ENCODE assay signal across 24 mouse cellular contexts in the genomic region with DNA sequence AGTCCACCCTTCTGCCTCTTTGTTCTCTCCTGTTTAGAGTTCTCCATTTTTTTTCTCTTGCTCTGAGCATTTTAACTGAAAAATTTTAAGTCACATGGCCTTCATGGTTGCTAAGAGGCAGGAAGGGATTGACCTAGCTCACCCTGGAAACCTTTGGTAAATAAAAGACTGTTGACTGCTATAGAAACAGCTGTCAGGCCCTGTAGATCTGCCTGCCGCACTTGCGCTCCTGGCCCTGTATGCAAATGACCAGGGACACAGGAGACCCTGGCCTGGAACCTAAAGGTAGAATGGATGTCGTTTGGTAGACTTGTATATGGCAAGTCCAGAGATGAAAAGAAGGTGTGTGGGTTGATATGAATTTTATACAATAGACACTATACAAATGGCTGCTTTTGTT.
DNase-seq lines count a peak whose midpoint lies in the region; ATAC-seq and TF ChIP-seq lines count a peak whose summit lies in the region.
"Had no signal": no experiment of that assay in that cellular context is flagged by ENCODE, and none has a peak within 500 bp of the region (broad histone marks: within the 10 kb centered on the region; RNA-seq: fewer than 3 reads in every experiment).

No protein-coding gene starts in this region.

- 32% methylated on average over 3 of the region's 3 CpGs for WGBS in hindbrain, embryonic 10.5 days
- WGBS in hindbrain, embryonic 16.5 days, result 23% methylated on average over 3 of the region's 3 CpGs
- 72% methylated on average over 3 of the region's 3 CpGs for WGBS in liver, embryonic 12.5 days (ENCODE audit: insufficient replicate concordance)
- 49% methylated on average over 3 of the region's 3 CpGs for WGBS in liver, postnatal 0 days (ENCODE audit: insufficient replicate concordance)
- WGBS in stomach, embryonic 15.5 days, result 63% methylated on average over 3 of the region's 3 CpGs
- WGBS in stomach, postnatal 0 days, result 46% methylated on average over 3 of the region's 3 CpGs

- H3K9me3 ChIP-seq in hindbrain, embryonic 10.5 days, result no peaks in the 10 kb centered on the region
- H3K9me3 ChIP-seq in hindbrain, embryonic 16.5 days (ENCODE audit: control insufficient read depth, low read length), result no peaks in the 10 kb centered on the region
- no peaks in the 10 kb centered on the region for H3K9me3 ChIP-seq in liver, embryonic 12.5 days (replicated peaks)
- no peaks in the 10 kb centered on the region for H3K9me3 ChIP-seq in liver, postnatal 0 days (ENCODE audit: low read length)
- no peaks in the 10 kb centered on the region for H3K9me3 ChIP-seq in stomach, embryonic 15.5 days
- no peaks in the 10 kb centered on the region for H3K9me3 ChIP-seq in stomach, postnatal 0 days (ENCODE audit: control insufficient read depth, low read length)
- H3K9me3 ChIP-seq: embryonic facial prominence, embryonic 15.5 days; forebrain, embryonic 10.5 days; forebrain, embryonic 15.5 days; heart, embryonic 10.5 days; hindbrain, embryonic 15.5 days had no signal

- H3K4me2 ChIP-seq in hindbrain, embryonic 16.5 days (ENCODE audit: low read length), result no peak overlapping the region
- H3K4me2 ChIP-seq in liver, embryonic 12.5 days, result no peak overlapping the region
- no peak overlapping the region for H3K4me2 ChIP-seq in liver, postnatal 0 days (ENCODE audit: low read depth, low read length)
- H3K4me2 ChIP-seq in stomach, embryonic 15.5 days, result no peak overlapping the region
- no peak overlapping the region for H3K4me2 ChIP-seq in stomach, postnatal 0 days (replicated peaks; ENCODE audit: low read depth)
- H3K4me2 ChIP-seq: embryonic facial prominence, embryonic 15.5 days; forebrain, embryonic 15.5 days; hindbrain, embryonic 15.5 days had no signal

- no peaks in the 10 kb centered on the region for H3K36me3 ChIP-seq in hindbrain, embryonic 10.5 days
- H3K36me3 ChIP-seq in hindbrain, embryonic 16.5 days (ENCODE audit: control insufficient read depth, insufficient read depth, low read length), result no peaks in the 10 kb centered on the region
- no peaks in the 10 kb centered on the region for H3K36me3 ChIP-seq in liver, embryonic 12.5 days
- no peaks in the 10 kb centered on the region for H3K36me3 ChIP-seq in liver, postnatal 0 days (replicated peaks; ENCODE audit: insufficient read depth, low read length)
- H3K36me3 ChIP-seq in stomach, embryonic 15.5 days, result no peaks in the 10 kb centered on the region
- no peaks in the 10 kb centered on the region for H3K36me3 ChIP-seq in stomach, postnatal 0 days (ENCODE audit: control insufficient read depth, insufficient read depth, low read length)
- H3K36me3 ChIP-seq: embryonic facial prominence, embryonic 15.5 days; forebrain, embryonic 10.5 days; forebrain, embryonic 15.5 days; heart, embryonic 10.5 days; hindbrain, embryonic 15.5 days had no signal

- TF ChIP-seq CTCF in liver, postnatal 0 days (IDR thresholded peaks at IDR 0.05; ENCODE audit: low read depth), result no peak
- TF ChIP-seq CTCF in stomach, postnatal 0 days (IDR thresholded peaks at IDR 0.05; ENCODE audit: low read depth), result no peak

- H3K4me1 ChIP-seq in hindbrain, embryonic 10.5 days (replicated peaks), result peaks cover 10% of the 10 kb centered on the region
- no peaks in the 10 kb centered on the region for H3K4me1 ChIP-seq in hindbrain, embryonic 16.5 days (ENCODE audit: control insufficient read depth, insufficient read depth, low read depth, low read length)
- H3K4me1 ChIP-seq in liver, embryonic 12.5 days, result no peaks in the 10 kb centered on the region
- H3K4me1 ChIP-seq in liver, postnatal 0 days (ENCODE audit: insufficient read depth), result no peaks in the 10 kb centered on the region; the same call in 1 of the 2 replicates
- peaks cover 3% of the 10 kb centered on the region; the same call in 1 of the 2 replicates for H3K4me1 ChIP-seq in stomach, embryonic 15.5 days
- no peaks in the 10 kb centered on the region for H3K4me1 ChIP-seq in stomach, postnatal 0 days (replicated peaks; ENCODE audit: control insufficient read depth, insufficient read depth)
- H3K4me1 ChIP-seq: embryonic facial prominence, embryonic 15.5 days; forebrain, embryonic 15.5 days; heart, embryonic 10.5 days had no signal

- H3K9ac ChIP-seq in hindbrain, embryonic 16.5 days (ENCODE audit: low read depth, low read length), result no peak overlapping the region
- H3K9ac ChIP-seq in liver, embryonic 12.5 days, result no peak overlapping the region
- no peak overlapping the region for H3K9ac ChIP-seq in liver, postnatal 0 days (replicated peaks)
- no peak overlapping the region for H3K9ac ChIP-seq in stomach, embryonic 15.5 days
- H3K9ac ChIP-seq in stomach, postnatal 0 days (ENCODE audit: low read length), result no peak overlapping the region
- H3K9ac ChIP-seq: embryonic facial prominence, embryonic 15.5 days; forebrain, embryonic 15.5 days; hindbrain, embryonic 15.5 days had no signal

- no peak overlapping the region for H3K4me3 ChIP-seq in hindbrain, embryonic 10.5 days
- H3K4me3 ChIP-seq in hindbrain, embryonic 16.5 days (ENCODE audit: low read length), result no peak overlapping the region
- no peak overlapping the region for H3K4me3 ChIP-seq in liver, embryonic 12.5 days
- no peak overlapping the region for H3K4me3 ChIP-seq in liver, postnatal 0 days (ENCODE audit: low read depth, low read length)
- H3K4me3 ChIP-seq in stomach, embryonic 15.5 days (replicated peaks), result no peak overlapping the region
- H3K4me3 ChIP-seq in stomach, postnatal 0 days (ENCODE audit: low read depth, low read length), result no peak overlapping the region
- H3K4me3 ChIP-seq: embryonic facial prominence, embryonic 15.5 days; erythroblast, embryonic 14.5 days; forebrain, embryonic 10.5 days; forebrain, embryonic 15.5 days; heart, embryonic 10.5 days; hindbrain, embryonic 15.5 days had no signal

- TF ChIP-seq EP300 in liver, postnatal 0 days (IDR thresholded peaks at IDR 0.05; ENCODE audit: low read depth), result no peak
- no peak for TF ChIP-seq EP300 in stomach, postnatal 0 days (optimal IDR thresholded peaks at IDR 0.05)

- 0 out of 2 replicates have a peak overlapping the region, but pooled peaks have one; percentile 12 for H3K27ac ChIP-seq in hindbrain, embryonic 10.5 days
- H3K27ac ChIP-seq in hindbrain, embryonic 16.5 days (ENCODE audit: low read depth, low read length), result no peak overlapping the region
- no peak overlapping the region for H3K27ac ChIP-seq in liver, embryonic 12.5 days
- H3K27ac ChIP-seq in liver, postnatal 0 days (ENCODE audit: low read depth), result no peak overlapping the region
- H3K27ac ChIP-seq in stomach, embryonic 15.5 days, result no peak overlapping the region
- no peak overlapping the region for H3K27ac ChIP-seq in stomach, postnatal 0 days (replicated peaks)
- H3K27ac ChIP-seq: embryonic facial prominence, embryonic 15.5 days; forebrain, embryonic 10.5 days; forebrain, embryonic 15.5 days; heart, embryonic 10.5 days; hindbrain, embryonic 15.5 days had no signal

- peak; percentile 13 for DNase-seq in hindbrain, embryonic 10.5 days (ENCODE audit: low spot score)
- no peak for DNase-seq in liver, postnatal 0 days
- no peak for DNase-seq in stomach, postnatal 0 days (ENCODE audit: low spot score)
- DNase-seq: adrenal gland, postnatal 14 days; cerebellum, adult 11-12 months; cerebellum, adult 9-10 months; cerebellum, postnatal 25 days; embryo, embryonic 11 days; gastrocnemius, postnatal 10 days; heart, adult 18-20 months; heart, postnatal 10 days; heart, postnatal 4 days had no signal

- no peaks in the 10 kb centered on the region for H3K27me3 ChIP-seq in hindbrain, embryonic 10.5 days (ENCODE audit: insufficient read depth, poor library complexity, severe bottlenecking)
- H3K27me3 ChIP-seq in hindbrain, embryonic 16.5 days (replicated peaks; ENCODE audit: control insufficient read depth, insufficient read depth, low read length), result no peaks in the 10 kb centered on the region
- no peaks in the 10 kb centered on the region for H3K27me3 ChIP-seq in liver, embryonic 12.5 days (replicated peaks)
- H3K27me3 ChIP-seq in liver, postnatal 0 days (ENCODE audit: insufficient read depth, low read length), result no peaks in the 10 kb centered on the region
- H3K27me3 ChIP-seq in stomach, embryonic 15.5 days (replicated peaks), result no peaks in the 10 kb centered on the region
- H3K27me3 ChIP-seq in stomach, postnatal 0 days (ENCODE audit: control insufficient read depth, insufficient read depth, low read length), result no peaks in the 10 kb centered on the region
- H3K27me3 ChIP-seq: CH12.LX; embryonic facial prominence, embryonic 15.5 days; forebrain, embryonic 15.5 days; hindbrain, embryonic 15.5 days; Patski had no signal

- ATAC-seq in hindbrain, embryonic 16.5 days, result no peak
- 0 out of 2 replicates have a peak, but pooled peaks have one; percentile 46 for ATAC-seq in liver, embryonic 12.5 days
- ATAC-seq in liver, postnatal 0 days, result no peak
- 0 out of 2 replicates have a peak, but pooled peaks have one; percentile 43 for ATAC-seq in stomach, embryonic 15.5 days (ENCODE audit: insufficient read depth, low FRiP score, low read depth)
- ATAC-seq in stomach, postnatal 0 days (ENCODE audit: low FRiP score, low TSS enrichment), result no peak
- ATAC-seq: activated CD4-positive, CD25-positive, alpha-beta regulatory T cell, adult 4 months; forebrain, embryonic 15.5 days; Patski had no signal

Comparison
In these comparisons a context has a peak if more than half of its experiments do, and no peak if none do; other contexts are left out.
1. ATAC-seq: peak in liver, embryonic 12.5 days (single experiment) and stomach, embryonic 15.5 days (single experiment); none in hindbrain, embryonic 16.5 days (single experiment), liver, postnatal 0 days (single experiment) and stomach, postnatal 0 days (single experiment).